Mouse (Mus musculus) small intestine, adult 2 months (tissue): ENCODE data around the gene Foxp4.

Experiments used
- CTCF ChIP-seq: fragments of 200-500 bp; IDR thresholded peaks from 2 replicates; pipeline ENCODE4 v1.5.1; 2012; ENCODE audit warnings: low read depth, mild to moderate bottlenecking, control low read depth, inconsistent platforms, low read length, moderate library complexity, mixed read lengths; ENCODE audit not compliant: insufficient replicate concordance, insufficient read length; ENCODE audit errors: extremely low read depth
- POLR2A ChIP-seq: fragments of 200-500 bp; IDR thresholded peaks from 2 replicates; pipeline ENCODE4 v1.6.1; 2012; ENCODE audit warnings: low read depth, mild to moderate bottlenecking, control low read depth, inconsistent platforms, low read length, moderate library complexity

GRCm38 (mm10) chr17:47923678-47924382 lies 615 bp downstream of the Foxp4 start:
- TF ChIP-seq CTCF (no peak), POLR2A (no peak)
